Comparison of ENCODE assay signal across 9 mouse cellular contexts in genomic region chr6:97759301-97759700, GRCm38 (mm10). TPM values are rescaled to one million over a fixed set of nuclear protein-coding genes. Genes with fewer than 3 reads are reported as not detected.
DNase-seq lines count a peak whose midpoint lies in the region; ATAC-seq and TF ChIP-seq lines count a peak whose summit lies in the region.
"Had no signal": no experiment of that assay in that cellular context is flagged by ENCODE, and none has a peak within 500 bp of the region (broad histone marks: within the 10 kb centered on the region; RNA-seq: fewer than 3 reads in every experiment).

No protein-coding gene starts in this region.

- no peaks in the 10 kb centered on the region for H3K9me3 ChIP-seq in kidney, embryonic 16.5 days (ENCODE audit: low read length)
- no peaks in the 10 kb centered on the region for H3K9me3 ChIP-seq in midbrain, postnatal 0 days (ENCODE audit: low read length)
- H3K9me3 ChIP-seq: embryonic facial prominence, embryonic 13.5 days had no signal

- WGBS in kidney, embryonic 16.5 days = 9% methylated on average over 4 of the region's 4 CpGs
- 16% methylated on average over 4 of the region's 4 CpGs for WGBS in midbrain, postnatal 0 days

- DNase-seq in kidney, adult 11 months = peak; percentile 32
- DNase-seq in Muller cell, postnatal 12 days (ENCODE audit: inconsistent ontology term) = peak; percentile 52
- DNase-seq in cerebellum, postnatal 10 days = peak; percentile 78
- peak; percentile 51 to 73 for DNase-seq in heart, postnatal 14 days
- DNase-seq in left cerebral cortex, adult 8-10 months (ENCODE audit: low spot score in 2 of 2) = peak; percentile 15 to 48
- peak; percentile 78 for DNase-seq in midbrain, postnatal 0 days (ENCODE audit: low spot score)
- DNase-seq in thymus, postnatal 0 days (ENCODE audit: low spot score) = peak; percentile 38

- peak; percentile 80 for TF ChIP-seq CTCF in midbrain, postnatal 0 days (IDR thresholded peaks at IDR 0.05)

- H3K36me3 ChIP-seq in kidney, embryonic 16.5 days (ENCODE audit: insufficient read depth, low read length) = no peaks in the 10 kb centered on the region
- no peaks in the 10 kb centered on the region for H3K36me3 ChIP-seq in midbrain, postnatal 0 days (ENCODE audit: insufficient read depth, low read length)
- H3K36me3 ChIP-seq: embryonic facial prominence, embryonic 13.5 days had no signal

- H3K4me3 ChIP-seq in kidney, embryonic 16.5 days (ENCODE audit: low read length) = no peak overlapping the region
- no peak overlapping the region for H3K4me3 ChIP-seq in midbrain, postnatal 0 days (ENCODE audit: low read depth, low read length)
- H3K4me3 ChIP-seq: embryonic facial prominence, embryonic 13.5 days had no signal

- no peak overlapping the region for H3K4me2 ChIP-seq in kidney, embryonic 16.5 days (replicated peaks; ENCODE audit: low read depth, low read length)
- H3K4me2 ChIP-seq in midbrain, postnatal 0 days (ENCODE audit: low read depth, low read length, poor library complexity, severe bottlenecking) = no peak overlapping the region
- H3K4me2 ChIP-seq: embryonic facial prominence, embryonic 13.5 days had no signal

- H3K27ac ChIP-seq in kidney, embryonic 16.5 days (ENCODE audit: low read length) = no peak overlapping the region
- H3K27ac ChIP-seq in midbrain, postnatal 0 days (ENCODE audit: low read depth, low read length) = no peak overlapping the region
- H3K27ac ChIP-seq: embryonic facial prominence, embryonic 13.5 days had no signal

- ATAC-seq in kidney, embryonic 16.5 days (ENCODE audit: low FRiP score, low TSS enrichment) = no peak
- no peak for ATAC-seq in midbrain, postnatal 0 days (ENCODE audit: low FRiP score)

- intact Hi-C loops in heart, postnatal 14 days (cut with DNase I) = no loop called here

- H3K4me1 ChIP-seq in kidney, embryonic 16.5 days (ENCODE audit: insufficient read depth, low read length) = no peaks in the 10 kb centered on the region
- no peaks in the 10 kb centered on the region for H3K4me1 ChIP-seq in midbrain, postnatal 0 days (ENCODE audit: insufficient read depth, low read length)
- H3K4me1 ChIP-seq: embryonic facial prominence, embryonic 13.5 days had no signal

- H3K9ac ChIP-seq in kidney, embryonic 16.5 days (replicated peaks; ENCODE audit: low read length) = no peak overlapping the region
- H3K9ac ChIP-seq in midbrain, postnatal 0 days (replicated peaks; ENCODE audit: low read length, poor library complexity, severe bottlenecking) = no peak overlapping the region
- H3K9ac ChIP-seq: embryonic facial prominence, embryonic 13.5 days had no signal

- no peaks in the 10 kb centered on the region for H3K27me3 ChIP-seq in kidney, embryonic 16.5 days (ENCODE audit: insufficient read depth, low read length)
- no peaks in the 10 kb centered on the region for H3K27me3 ChIP-seq in midbrain, postnatal 0 days (ENCODE audit: insufficient read depth, low read length)
- H3K27me3 ChIP-seq: embryonic facial prominence, embryonic 13.5 days had no signal

RNA-seq across cellular contexts. Expression of gene Mitf, which starts 47.6 kb away (rescaled TPM):
- 3.4 and 3.7 TPM in 2 replicates for polyA plus RNA-seq in kidney, embryonic 16.5 days (2015; fragmentation: Nextera tagmentation; extraction: Ambion mirVana)
- total RNA-seq in heart, postnatal 14 days (2021) = 10 to 100 TPM; 55.8 to 60.7 TPM
- total RNA-seq in left cerebral cortex, adult 8-10 months (2022) = 1 to 10 TPM; 7.4 to 9.2 (median 8.5) TPM
- total RNA-seq in midbrain, postnatal 0 days (2014; rRNA removed) = 2.8 and 3.1 TPM in 2 replicates
- 0.74 and 1.1 TPM in 2 replicates for polyA plus RNA-seq in midbrain, postnatal 0 days (2015; fragmentation: Nextera tagmentation; extraction: Ambion mirVana)
- polyA plus RNA-seq in thymus, postnatal 0 days (2015; fragmentation: Nextera tagmentation; extraction: Ambion mirVana) = 1.0 and 1.2 TPM in 2 replicates

Comparison
In these comparisons a context has a peak if more than half of its experiments do, and no peak if none do; other contexts are left out.
1. RNA of gene Mitf, which starts 47.6 kb away (total RNA-seq): 55.8 to 60.7 TPM in heart, postnatal 14 days; 7.4 to 9.2 TPM in left cerebral cortex, adult 8-10 months and 2.8 to 3.1 TPM in midbrain, postnatal 0 days; every median in the first group is over 4 times any median in the second.
2. Peak in every context shown above with its lines, with median percentiles within 50 percentile points of each other: DNase-seq.